8 mouse cellular contexts compared by ENCODE assay signal in the genomic region with DNA sequence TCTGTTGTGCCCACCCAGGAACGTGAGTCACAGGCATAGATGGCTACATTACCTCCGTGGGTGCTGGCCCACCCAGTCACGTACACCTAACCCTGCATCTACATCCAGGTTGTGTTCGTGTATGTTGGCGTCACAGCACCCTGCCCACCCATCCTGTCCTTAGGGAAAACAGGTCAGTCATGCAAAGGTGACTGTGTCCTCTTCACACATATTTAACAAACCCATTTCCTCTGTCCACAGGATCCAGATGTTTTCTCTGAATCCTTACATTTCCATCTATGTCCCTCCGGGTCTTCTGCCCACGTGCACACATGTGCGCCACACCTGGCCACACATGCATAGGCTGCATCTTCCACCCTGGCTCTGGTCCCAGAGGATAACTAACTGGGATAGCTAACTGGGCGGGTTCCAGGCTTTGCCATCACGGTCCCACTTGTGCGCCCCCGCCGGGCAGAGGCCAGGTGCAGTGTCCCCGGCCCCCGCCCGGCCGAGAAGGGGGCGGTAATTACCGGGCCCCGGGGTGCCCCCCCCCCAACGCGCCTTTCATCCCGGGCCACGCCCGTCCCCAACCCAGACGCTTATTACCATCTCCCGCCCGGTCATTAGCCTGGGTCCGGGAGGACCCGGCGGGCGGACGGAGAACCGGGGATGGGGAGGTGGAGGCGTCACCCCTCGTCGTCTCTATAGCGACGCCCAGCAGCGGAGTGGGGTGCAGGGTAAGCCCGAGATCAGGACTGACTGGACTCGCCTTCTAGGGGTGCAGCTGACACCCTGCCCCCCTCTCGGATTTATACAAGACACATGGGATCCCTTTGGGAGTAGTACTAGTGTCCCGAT. TPM values are rescaled to one million over a fixed set of nuclear protein-coding genes. Genes with fewer than 3 reads are reported as not detected.
DNase-seq lines count a peak whose midpoint lies in the region; ATAC-seq and TF ChIP-seq lines count a peak whose summit lies in the region.

No protein-coding gene starts in this region.

- no peak for ATAC-seq in heart, embryonic 13.5 days (ENCODE audit: extremely low read depth, insufficient number of reproducible peaks, low FRiP score, low TSS enrichment)
- ATAC-seq in midbrain, embryonic 14.5 days (ENCODE audit: low FRiP score, low TSS enrichment), result peak; percentile 4; the same call in 1 of the 2 replicates

- peaks cover 3% of the 10 kb centered on the region for H3K36me3 ChIP-seq in heart, embryonic 13.5 days
- H3K36me3 ChIP-seq in midbrain, embryonic 14.5 days (ENCODE audit: control insufficient read depth, insufficient read depth, low read length), result no peaks in the 10 kb centered on the region

- DNase-seq in lung, adult 2 months, result peak; percentile 33
- no peak for DNase-seq in lung, postnatal 36 days
- DNase-seq in cerebellum, adult 2 months, result peak; percentile 62 to 67
- peak; percentile 71 for DNase-seq in kidney, postnatal 10 days
- DNase-seq in midbrain, embryonic 14.5 days, result no peak
- DNase-seq in spleen, adult 18-20 months, result no peak
- DNase-seq in ovary, adult 18-20 months (ENCODE audit: low spot score), result no peak

- H3K4me1 ChIP-seq in lung, adult 2 months (ENCODE audit: control insufficient read depth, insufficient read depth, low read length), result peaks cover 29% of the 10 kb centered on the region
- H3K4me1 ChIP-seq in cerebellum, adult 2 months (ENCODE audit: control insufficient read depth, insufficient read depth, low read length), result peaks cover 25% of the 10 kb centered on the region
- peaks cover 79% of the 10 kb centered on the region for H3K4me1 ChIP-seq in heart, embryonic 13.5 days
- peaks cover 41% of the 10 kb centered on the region for H3K4me1 ChIP-seq in midbrain, embryonic 14.5 days (ENCODE audit: control insufficient read depth, insufficient read depth, low read length)

- no peaks in the 10 kb centered on the region for H3K27me3 ChIP-seq in cerebellum, adult 2 months (ENCODE audit: control insufficient read depth, insufficient read depth, low read length)
- no peaks in the 10 kb centered on the region for H3K27me3 ChIP-seq in heart, embryonic 13.5 days (replicated peaks)
- no peaks in the 10 kb centered on the region for H3K27me3 ChIP-seq in midbrain, embryonic 14.5 days (ENCODE audit: control insufficient read depth, insufficient read depth, low read length)

- H3K9me3 ChIP-seq in heart, embryonic 13.5 days, result no peaks in the 10 kb centered on the region
- no peaks in the 10 kb centered on the region for H3K9me3 ChIP-seq in midbrain, embryonic 14.5 days (ENCODE audit: control insufficient read depth, low read length)

- peak overlapping the region; percentile 48 for H3K4me3 ChIP-seq in lung, adult 2 months (replicated peaks; ENCODE audit: extremely low read depth, low read depth, low read length)
- H3K4me3 ChIP-seq in cerebellum, adult 2 months (replicated peaks; ENCODE audit: insufficient read depth, low read depth, low read length), result peak overlapping the region; percentile 56
- H3K4me3 ChIP-seq in heart, embryonic 13.5 days, result peak overlapping the region; percentile 51
- H3K4me3 ChIP-seq in midbrain, embryonic 14.5 days (replicated peaks; ENCODE audit: low read depth, low read length), result peak overlapping the region; percentile 33

- whole genome bisulfite sequencing in lung, adult 2 months, result 9% methylated on average over 44 of the region's 44 CpGs
- 10% methylated on average over 44 of the region's 44 CpGs for WGBS in cerebellum, adult 2 months
- WGBS in heart, embryonic 13.5 days, result 8% methylated on average over 40 of the region's 44 CpGs
- WGBS in midbrain, embryonic 14.5 days, result 10% methylated on average over 44 of the region's 44 CpGs

- H3K27ac ChIP-seq in cerebellum, adult 2 months (ENCODE audit: insufficient read depth, low read length), result peak overlapping the region; percentile 55
- H3K27ac ChIP-seq in heart, embryonic 13.5 days (replicated peaks), result peak overlapping the region; percentile 80
- peak overlapping the region; percentile 77 for H3K27ac ChIP-seq in midbrain, embryonic 14.5 days (replicated peaks; ENCODE audit: low read depth, low read length)

- no peak for TF ChIP-seq CTCF in lung, adult 2 months (IDR thresholded peaks at IDR 0.05; ENCODE audit: insufficient read depth, low read length)
- no peak for TF ChIP-seq CTCF in cerebellum, adult 2 months (IDR thresholded peaks at IDR 0.05; ENCODE audit: borderline replicate concordance, insufficient read depth, low read depth, low read length)

- TF ChIP-seq POLR2A in lung, adult 2 months (IDR thresholded peaks at IDR 0.05; ENCODE audit: borderline replicate concordance, extremely low read depth, low read depth, low read length), result no peak
- no peak for TF ChIP-seq POLR2A in cerebellum, adult 2 months (IDR thresholded peaks at IDR 0.05; ENCODE audit: borderline replicate concordance, insufficient read depth, low read length)

- H3K9ac ChIP-seq in heart, embryonic 13.5 days, result peak overlapping the region; percentile 78
- peak overlapping the region; percentile 57 for H3K9ac ChIP-seq in midbrain, embryonic 14.5 days (replicated peaks; ENCODE audit: low read length)

- peak overlapping the region; percentile 86 for H3K4me2 ChIP-seq in heart, embryonic 13.5 days
- peak overlapping the region; percentile 81 for H3K4me2 ChIP-seq in midbrain, embryonic 14.5 days (ENCODE audit: low read length)

RNA-seq across cellular contexts. Expression of a gene that starts 1.4 kb away (rescaled TPM):
- 162 and 200 TPM in 2 replicates for polyA plus RNA-seq in lung, adult 2 months (2012; rRNA removed)
- polyA plus RNA-seq in cerebellum, adult 2 months (2012; rRNA removed), result 240 and 261 TPM in 2 replicates
- polyA plus RNA-seq in heart, embryonic 13.5 days (2015; fragmentation: Nextera tagmentation; extraction: Ambion mirVana), result 87.9 and 96.4 TPM in 2 replicates
- 295 and 421 TPM in 2 replicates for polyA plus RNA-seq in midbrain, embryonic 14.5 days (2014; fragmentation: Nextera tagmentation; extraction: Ambion mirVana)

RNA-seq across cellular contexts. Expression of a gene that starts 8.4 kb away (rescaled TPM):
- polyA plus RNA-seq in lung, adult 2 months (2012; rRNA removed), result 11.2 and 14.0 TPM in 2 replicates
- polyA plus RNA-seq in cerebellum, adult 2 months (2012; rRNA removed), result 16.4 and 18.0 TPM in 2 replicates
- 10.4 and 13.1 TPM in 2 replicates for polyA plus RNA-seq in heart, embryonic 13.5 days (2015; fragmentation: Nextera tagmentation; extraction: Ambion mirVana)
- 5.7 and 9.9 TPM in 2 replicates for polyA plus RNA-seq in midbrain, embryonic 14.5 days (2014; fragmentation: Nextera tagmentation; extraction: Ambion mirVana)

RNA-seq across cellular contexts. Expression of a gene that starts 14.9 kb away (rescaled TPM):
- polyA plus RNA-seq in lung, adult 2 months (2012; rRNA removed), result 3.6 and 4.7 TPM in 2 replicates
- 10.2 and 10.7 TPM in 2 replicates for polyA plus RNA-seq in cerebellum, adult 2 months (2012; rRNA removed)
- polyA plus RNA-seq in heart, embryonic 13.5 days (2015; fragmentation: Nextera tagmentation; extraction: Ambion mirVana), result 8.5 and 10.6 TPM in 2 replicates
- polyA plus RNA-seq in midbrain, embryonic 14.5 days (2014; fragmentation: Nextera tagmentation; extraction: Ambion mirVana), result 41.9 and 50.1 TPM in 2 replicates

RNA-seq across cellular contexts. Expression of a gene that starts 16.3 kb away (rescaled TPM):
- 110 and 150 TPM in 2 replicates for polyA plus RNA-seq in lung, adult 2 months (2012; rRNA removed)
- polyA plus RNA-seq in cerebellum, adult 2 months (2012; rRNA removed), result 26.1 and 26.5 TPM in 2 replicates
- polyA plus RNA-seq in heart, embryonic 13.5 days (2015; fragmentation: Nextera tagmentation; extraction: Ambion mirVana), result 15.6 and 15.7 TPM in 2 replicates
- 62.6 and 65.6 TPM in 2 replicates for polyA plus RNA-seq in midbrain, embryonic 14.5 days (2014; fragmentation: Nextera tagmentation; extraction: Ambion mirVana)

RNA-seq across cellular contexts. Expression of a gene that starts 23.7 kb away (rescaled TPM):
- 29.9 and 31.5 TPM in 2 replicates for polyA plus RNA-seq in lung, adult 2 months (2012; rRNA removed)
- polyA plus RNA-seq in cerebellum, adult 2 months (2012; rRNA removed), result 147 and 151 TPM in 2 replicates
- 1.6 and 2.5 TPM in 2 replicates for polyA plus RNA-seq in heart, embryonic 13.5 days (2015; fragmentation: Nextera tagmentation; extraction: Ambion mirVana)
- polyA plus RNA-seq in midbrain, embryonic 14.5 days (2014; fragmentation: Nextera tagmentation; extraction: Ambion mirVana), result 78.9 and 101 TPM in 2 replicates

Comparison
In these comparisons a context has a peak if more than half of its experiments do, and no peak if none do; other contexts are left out.
1. DNase-seq: peak in lung, adult 2 months (single experiment), cerebellum, adult 2 months (2 of 2) and kidney, postnatal 10 days (single experiment); none in lung, postnatal 36 days (single experiment), midbrain, embryonic 14.5 days (single experiment), spleen, adult 18-20 months (0 of 2) and ovary, adult 18-20 months (single experiment).
2. Peak in every context shown above with its lines, with median percentiles within 50 percentile points of each other: H3K4me3 ChIP-seq and H3K27ac ChIP-seq.